Mouse (Mus musculus): ENCODE measurements around the gene Olfr629. TPM values are rescaled to one million over a fixed set of nuclear protein-coding genes. Genes with fewer than 3 reads are reported as not detected.
A peak's percentile ranks its signal among the peaks of the same experiment; 100 is the strongest.

Olfr629 gene
- polyA plus RNA-seq, 1 experiment from 2014 or later, result 0.05 TPM

- no peaks in the 10 kb centered on the region for H3K36me3 ChIP-seq
- 32% methylated on average over 2 of the region's 2 CpGs for WGBS (ENCODE audit: insufficient replicate concordance)
- no peak overlapping the region for H3K9ac ChIP-seq
- no peaks in the 10 kb centered on the region for H3K27me3 ChIP-seq (replicated peaks)
- H3K4me1 ChIP-seq, result no peaks in the 10 kb centered on the region
- no peak overlapping the region for H3K27ac ChIP-seq
- no peaks in the 10 kb centered on the region for H3K9me3 ChIP-seq (replicated peaks)
- H3K4me2 ChIP-seq, result no peak overlapping the region
- H3K4me3 ChIP-seq, result no peak overlapping the region
- ATAC-seq, result peak; percentile 58
These were observed 32.7 kb downstream of the Olfr629 start for GRCm38 (mm10) chr7:103712024-103712423.

GRCm38 (mm10) chr7:103699469-103699868 is 45.3 kb downstream of the Olfr629 start:
- Histone ChIP-seq H3K9me3 (replicated peaks) (no peaks in the 10 kb centered on the region), H3K36me3 (no peaks in the 10 kb centered on the region), H3K4me3 (no peak overlapping the region), H3K27me3 (replicated peaks) (no peaks in the 10 kb centered on the region), H3K27ac (no peak overlapping the region), H3K9ac (no peak overlapping the region), H3K4me2 (no peak overlapping the region), H3K4me1 (no peaks in the 10 kb centered on the region)
- WGBS (ENCODE audit: insufficient replicate concordance), result 84% methylated on average over 4 of the region's 4 CpGs
- ATAC-seq, result no peak

Other genes starting within 250 kb of the Olfr629 start
- not detected in 2 replicates for gene Olfr609, start 246.9 kb downstream of the Olfr629 start, polyA plus RNA-seq (2016; fragmentation: Nextera tagmentation; extraction: Ambion mirVana)
- not detected in 2 replicates for gene Olfr610, start 232.8 kb downstream of the Olfr629 start, polyA plus RNA-seq (2016; fragmentation: Nextera tagmentation; extraction: Ambion mirVana)
- gene Olfr611, start 224.1 kb downstream of the Olfr629 start, polyA plus RNA-seq (2016; fragmentation: Nextera tagmentation; extraction: Ambion mirVana), result not detected in 2 replicates
- not detected in 2 replicates for gene Olfr612, start 202.2 kb downstream of the Olfr629 start, polyA plus RNA-seq (2016; fragmentation: Nextera tagmentation; extraction: Ambion mirVana)
- not detected in 2 replicates for gene Olfr613, start 196.9 kb downstream of the Olfr629 start, polyA plus RNA-seq (2016; fragmentation: Nextera tagmentation; extraction: Ambion mirVana)
- gene Olfr615, start 188.9 kb downstream of the Olfr629 start, polyA plus RNA-seq (2016; fragmentation: Nextera tagmentation; extraction: Ambion mirVana), result not detected in 2 replicates
- not detected in 2 replicates for gene Olfr616, start 175.8 kb downstream of the Olfr629 start, polyA plus RNA-seq (2016; fragmentation: Nextera tagmentation; extraction: Ambion mirVana)
- not detected in 2 replicates for gene Olfr617, start 171.9 kb downstream of the Olfr629 start, polyA plus RNA-seq (2016; fragmentation: Nextera tagmentation; extraction: Ambion mirVana)
- gene Olfr618, start 154.8 kb downstream of the Olfr629 start, polyA plus RNA-seq (2016; fragmentation: Nextera tagmentation; extraction: Ambion mirVana), result not detected in 2 replicates
- gene Olfr619, start 144.4 kb downstream of the Olfr629 start, polyA plus RNA-seq (2016; fragmentation: Nextera tagmentation; extraction: Ambion mirVana), result not detected in 2 replicates
- not detected in 2 replicates for gene Olfr620, start 132.4 kb downstream of the Olfr629 start, polyA plus RNA-seq (2016; fragmentation: Nextera tagmentation; extraction: Ambion mirVana)
- gene Olfr622, start 102.2 kb downstream of the Olfr629 start, polyA plus RNA-seq (2016; fragmentation: Nextera tagmentation; extraction: Ambion mirVana), result not detected in 2 replicates
- not detected in 2 replicates for gene Olfr623, start 81.2 kb downstream of the Olfr629 start, polyA plus RNA-seq (2016; fragmentation: Nextera tagmentation; extraction: Ambion mirVana)
- gene Olfr624, start 73.8 kb downstream of the Olfr629 start, polyA plus RNA-seq (2016; fragmentation: Nextera tagmentation; extraction: Ambion mirVana), result not detected in 2 replicates
- gene Olfr625-ps1, start 62.2 kb downstream of the Olfr629 start, polyA plus RNA-seq (2016; fragmentation: Nextera tagmentation; extraction: Ambion mirVana), result not detected in 2 replicates
- gene Olfr243, start 30.3 kb downstream of the Olfr629 start, polyA plus RNA-seq (2016; fragmentation: Nextera tagmentation; extraction: Ambion mirVana), result not detected in 2 replicates
- gene Olfr628, start 14.6 kb downstream of the Olfr629 start, polyA plus RNA-seq (2016; fragmentation: Nextera tagmentation; extraction: Ambion mirVana), result not detected in 2 replicates
- gene Olfr630, start 12.4 kb upstream of the Olfr629 start, polyA plus RNA-seq (2016; fragmentation: Nextera tagmentation; extraction: Ambion mirVana), result not detected in 2 replicates
- gene Olfr69, start 26.7 kb upstream of the Olfr629 start, polyA plus RNA-seq (2016; fragmentation: Nextera tagmentation; extraction: Ambion mirVana), result not detected in 2 replicates
- not detected in 2 replicates for gene Olfr68, start 34.8 kb upstream of the Olfr629 start, polyA plus RNA-seq (2016; fragmentation: Nextera tagmentation; extraction: Ambion mirVana)
- not detected in 2 replicates for gene Olfr67, start 46.9 kb upstream of the Olfr629 start, polyA plus RNA-seq (2016; fragmentation: Nextera tagmentation; extraction: Ambion mirVana)
- 37,996 and 38,837 TPM in 2 replicates for gene Hbb-bt, start 69.1 kb upstream of the Olfr629 start, polyA plus RNA-seq (2016; fragmentation: Nextera tagmentation; extraction: Ambion mirVana)
- gene Hbb-bs, start 83.2 kb upstream of the Olfr629 start, polyA plus RNA-seq (2016; fragmentation: Nextera tagmentation; extraction: Ambion mirVana), result 70,723 and 73,152 TPM in 2 replicates
- gene Hbb-bh2, start 95.6 kb upstream of the Olfr629 start, polyA plus RNA-seq (2016; fragmentation: Nextera tagmentation; extraction: Ambion mirVana), result 0.72 and 1.2 TPM in 2 replicates
- 1,392 and 1,481 TPM in 2 replicates for gene Hbb-bh1, start 98.2 kb upstream of the Olfr629 start, polyA plus RNA-seq (2016; fragmentation: Nextera tagmentation; extraction: Ambion mirVana)
- 9,927 and 10,875 TPM in 2 replicates for gene Hbb-y, start 108.3 kb upstream of the Olfr629 start, polyA plus RNA-seq (2016; fragmentation: Nextera tagmentation; extraction: Ambion mirVana)
- not detected in 2 replicates for gene Olfr66, start 141.3 kb upstream of the Olfr629 start, polyA plus RNA-seq (2016; fragmentation: Nextera tagmentation; extraction: Ambion mirVana)
- not detected in 2 replicates for gene Olfr64, start 149.5 kb upstream of the Olfr629 start, polyA plus RNA-seq (2016; fragmentation: Nextera tagmentation; extraction: Ambion mirVana)
- not detected in 2 replicates for gene Olfr65, start 158.5 kb upstream of the Olfr629 start, polyA plus RNA-seq (2016; fragmentation: Nextera tagmentation; extraction: Ambion mirVana)
- gene Olfr631, start 183.9 kb upstream of the Olfr629 start, polyA plus RNA-seq (2016; fragmentation: Nextera tagmentation; extraction: Ambion mirVana), result 0.30 TPM in 1 of 2 replicates, not detected in the other
- 0.17 and 0.35 TPM in 2 replicates for gene Olfr632, start 189.4 kb upstream of the Olfr629 start, polyA plus RNA-seq (2016; fragmentation: Nextera tagmentation; extraction: Ambion mirVana)
- 0.08 TPM in 1 of 2 replicates, not detected in the other for gene Olfr633, start 199.5 kb upstream of the Olfr629 start, polyA plus RNA-seq (2016; fragmentation: Nextera tagmentation; extraction: Ambion mirVana)
- not detected in 2 replicates for gene Olfr635, start 226.2 kb upstream of the Olfr629 start, polyA plus RNA-seq (2016; fragmentation: Nextera tagmentation; extraction: Ambion mirVana)